In genomic region chr2:18689064-18689921, GRCm38 (mm10) we compare ENCODE assay signal across 8 mouse cellular contexts. TPM values are rescaled to one million over a fixed set of nuclear protein-coding genes. Genes with fewer than 3 reads are reported as not detected.
A peak's percentile ranks its signal among the peaks of the same experiment; 100 is the strongest.
DNase-seq lines count a peak whose midpoint lies in the region; ATAC-seq and TF ChIP-seq lines count a peak whose summit lies in the region.

No protein-coding gene starts in this region.

- H3K36me3 ChIP-seq in C2C12 (ENCODE audit: control insufficient read depth, insufficient read depth) (peaks cover 21% of the 10 kb centered on the region), G1E (replicated peaks) (no peaks in the 10 kb centered on the region)
- peaks cover 3% of the 10 kb centered on the region for H3K36me3 ChIP-seq in heart, embryonic 15.5 days
- H3K36me3 ChIP-seq in kidney, postnatal 0 days (ENCODE audit: insufficient read depth, low read length) = 0 out of 2 replicates have a peak, but pooled peaks cover under 1% of the 10 kb centered on the region
- H3K36me3 ChIP-seq in lung, embryonic 14.5 days (ENCODE audit: insufficient read depth) = peaks cover 2% of the 10 kb centered on the region
- no peaks in the 10 kb centered on the region for H3K36me3 ChIP-seq in neural tube, embryonic 14.5 days (ENCODE audit: control insufficient read depth, insufficient read depth, low read length)

- H3ac ChIP-seq in C2C12 (ENCODE audit: control insufficient read depth, insufficient read length, low read depth) = no peak overlapping the region

- peak overlapping the region; percentile 23 for H3K4me3 ChIP-seq in C2C12 (ENCODE audit: insufficient read depth, poor library complexity, severe bottlenecking)
- H3K4me3 ChIP-seq in G1E (ENCODE audit: low read depth, low read length) = peak overlapping the region; percentile 75
- H3K4me3 ChIP-seq in cortical plate, adult 2 months (ENCODE audit: insufficient read depth, low read length) = peak overlapping the region; percentile 33
- peak overlapping the region; percentile 53 for H3K4me3 ChIP-seq in heart, embryonic 15.5 days
- peak overlapping the region; percentile 45 for H3K4me3 ChIP-seq in kidney, postnatal 0 days (replicated peaks; ENCODE audit: low read depth, low read length)
- peak overlapping the region; percentile 45 for H3K4me3 ChIP-seq in lung, embryonic 14.5 days (ENCODE audit: low read depth, low read length)
- peak overlapping the region; percentile 39 for H3K4me3 ChIP-seq in neural tube, embryonic 14.5 days (ENCODE audit: low read depth, low read length)

- H3K27me3 ChIP-seq in C2C12 (ENCODE audit: control insufficient read depth, insufficient read depth, insufficient read length) = no peaks in the 10 kb centered on the region
- peaks cover 42% of the 10 kb centered on the region for H3K27me3 ChIP-seq in G1E (ENCODE audit: insufficient read depth, low read length)
- H3K27me3 ChIP-seq in heart, embryonic 15.5 days = peaks cover 61% of the 10 kb centered on the region
- H3K27me3 ChIP-seq in kidney, postnatal 0 days (ENCODE audit: insufficient read depth, low read length) = peaks cover 48% of the 10 kb centered on the region
- peaks cover 73% of the 10 kb centered on the region for H3K27me3 ChIP-seq in lung, embryonic 14.5 days (ENCODE audit: insufficient read depth, low read length)
- H3K27me3 ChIP-seq in neural tube, embryonic 14.5 days (ENCODE audit: control insufficient read depth, insufficient read depth, low read length) = peaks cover 43% of the 10 kb centered on the region

- 2% methylated on average over 45 of the region's 51 CpGs for WGBS in heart, embryonic 15.5 days
- WGBS in kidney, postnatal 0 days = under 1% methylated on average over 51 of the region's 51 CpGs
- WGBS in lung, embryonic 14.5 days = under 1% methylated on average over 51 of the region's 51 CpGs
- under 1% methylated on average over 50 of the region's 51 CpGs for WGBS in neural tube, embryonic 14.5 days

- TF ChIP-seq CTCF in C2C12 (IDR thresholded peaks at IDR 0.05; ENCODE audit: control insufficient read depth, insufficient read depth, insufficient read length) = no peak
- TF ChIP-seq CTCF in G1E (IDR thresholded peaks at IDR 0.05; ENCODE audit: low read depth, low read length) = no peak
- no peak for TF ChIP-seq CTCF in cortical plate, adult 2 months (IDR thresholded peaks at IDR 0.05; ENCODE audit: extremely low read depth, insufficient read depth, low read length)
- TF ChIP-seq CTCF in kidney, postnatal 0 days (IDR thresholded peaks at IDR 0.05; ENCODE audit: low read depth) = no peak
- no peak for TF ChIP-seq CTCF in lung, embryonic 14.5 days (IDR thresholded peaks at IDR 0.05; ENCODE audit: low read depth)

- H3K79me3 ChIP-seq in C2C12 (ENCODE audit: low read depth) = no peaks in the 10 kb centered on the region

- H3K4me1 ChIP-seq in G1E (ENCODE audit: insufficient read depth, low read depth, low read length) = peaks cover 40% of the 10 kb centered on the region
- H3K4me1 ChIP-seq in cortical plate, adult 2 months (ENCODE audit: control insufficient read depth, insufficient read depth, low read length) = no peaks in the 10 kb centered on the region; the same call in 1 of the 2 replicates
- peaks cover 20% of the 10 kb centered on the region for H3K4me1 ChIP-seq in heart, embryonic 15.5 days (replicated peaks)
- H3K4me1 ChIP-seq in kidney, postnatal 0 days (replicated peaks; ENCODE audit: insufficient read depth, low read length) = peaks cover 16% of the 10 kb centered on the region; the same call in 1 of the 2 replicates
- no peaks in the 10 kb centered on the region; the same call in 1 of the 2 replicates for H3K4me1 ChIP-seq in lung, embryonic 14.5 days (ENCODE audit: insufficient read depth)
- H3K4me1 ChIP-seq in neural tube, embryonic 14.5 days (ENCODE audit: control insufficient read depth, insufficient read depth, low read length) = peaks cover 7% of the 10 kb centered on the region

- H3K27ac ChIP-seq in cortical plate, adult 2 months (ENCODE audit: insufficient read depth, low read length) = no peak overlapping the region
- H3K27ac ChIP-seq in heart, embryonic 15.5 days = no peak overlapping the region
- no peak overlapping the region for H3K27ac ChIP-seq in kidney, postnatal 0 days
- H3K27ac ChIP-seq in lung, embryonic 14.5 days (ENCODE audit: low read depth) = no peak overlapping the region
- no peak overlapping the region for H3K27ac ChIP-seq in neural tube, embryonic 14.5 days (ENCODE audit: low read depth, low read length)

- DNase-seq in G1E (ENCODE audit: low spot score) = no peak
- peak; percentile 54 for DNase-seq in kidney, postnatal 0 days (ENCODE audit: low spot score)
- peak; percentile 71 for DNase-seq in lung, embryonic 14.5 days
- no peak for DNase-seq in c-Kit-positive CD71-positive TER-119-positive erythroid progenitor cells, embryonic 14.5 days (ENCODE audit: low spot score)

- peak overlapping the region; percentile 91 for H3K4me2 ChIP-seq in heart, embryonic 15.5 days
- peak overlapping the region; percentile 83 for H3K4me2 ChIP-seq in kidney, postnatal 0 days (ENCODE audit: low read length)
- peak overlapping the region; percentile 84 for H3K4me2 ChIP-seq in lung, embryonic 14.5 days
- peak overlapping the region; percentile 70 for H3K4me2 ChIP-seq in neural tube, embryonic 14.5 days (ENCODE audit: low read depth, low read length)

- peaks cover 6% of the 10 kb centered on the region for H3K9me3 ChIP-seq in G1E (replicated peaks)
- H3K9me3 ChIP-seq in heart, embryonic 15.5 days (replicated peaks) = no peaks in the 10 kb centered on the region
- H3K9me3 ChIP-seq in kidney, postnatal 0 days (replicated peaks; ENCODE audit: low read length) = no peaks in the 10 kb centered on the region
- H3K9me3 ChIP-seq in lung, embryonic 14.5 days (ENCODE audit: low read depth, low read length) = no peaks in the 10 kb centered on the region; the same call in 1 of the 2 replicates
- no peaks in the 10 kb centered on the region for H3K9me3 ChIP-seq in neural tube, embryonic 14.5 days (ENCODE audit: control insufficient read depth, low read length)

- H3K9ac ChIP-seq in heart, embryonic 15.5 days = peak overlapping the region; percentile 23; the same call in 1 of the 2 replicates
- peak overlapping the region; percentile 42; the same call in 1 of the 2 replicates for H3K9ac ChIP-seq in kidney, postnatal 0 days (ENCODE audit: low read depth, low read length)
- peak overlapping the region; percentile 44; the same call in 1 of the 2 replicates for H3K9ac ChIP-seq in lung, embryonic 14.5 days
- H3K9ac ChIP-seq in neural tube, embryonic 14.5 days (replicated peaks; ENCODE audit: low read depth, low read length) = peak overlapping the region; percentile 44; the same call in 1 of the 2 replicates

- no peaks in the 10 kb centered on the region for H3K79me2 ChIP-seq in C2C12 (ENCODE audit: control insufficient read depth, insufficient read depth)

- ATAC-seq in G1E (ENCODE audit: extremely low read depth, insufficient number of reproducible peaks, low FRiP score, poor library complexity, severe bottlenecking) = no peak
- peak; percentile 34; the same call in 1 of the 2 replicates for ATAC-seq in heart, embryonic 15.5 days (replicated peaks; ENCODE audit: insufficient number of reproducible peaks, insufficient read depth, low FRiP score, low read depth)
- peak; percentile 19; the same call in 1 of the 2 replicates for ATAC-seq in kidney, postnatal 0 days (replicated peaks; ENCODE audit: low FRiP score, low read depth)
- peak; percentile 18 for ATAC-seq in lung, embryonic 14.5 days (ENCODE audit: insufficient read depth)
- peak; percentile 28; the same call in 1 of the 2 replicates for ATAC-seq in neural tube, embryonic 14.5 days (ENCODE audit: low read depth)

- TF ChIP-seq POLR2A in cortical plate, adult 2 months (IDR thresholded peaks at IDR 0.05; ENCODE audit: extremely low read depth, insufficient read depth, low read length) = no peak

TF ChIP-seq in C2C12, 6 proteins besides CTCF, POLR2A, EP300 and RAD21 (continues in another document):
- no peak for TF ChIP-seq CEBPB (IDR thresholded peaks at IDR 0.05; ENCODE audit: low read depth)
- no peak for TF ChIP-seq MYOG (IDR thresholded peaks at IDR 0.05; ENCODE audit: control insufficient read depth, extremely low read depth, insufficient read length)
- no peak for TF ChIP-seq MYOD1 (IDR thresholded peaks at IDR 0.05; ENCODE audit: control insufficient read depth, insufficient read length, low read depth)
- TF ChIP-seq USF1 (IDR thresholded peaks at IDR 0.05; ENCODE audit: low read depth) = no peak

RNA-seq across cellular contexts. Expression of gene Spag6, which starts 4.5 kb away (rescaled TPM):
- polyA plus RNA-seq in C2C12 (2012; fragmentation: generic; extraction: Trizol) = 0.14 TPM
- total RNA-seq in G1E (2014; fragmentation: Nextera tagmentation) = not detected in 2 replicates
- total RNA-seq in G1E (2017) = 0.22 and 0.46 TPM in 2 replicates
- polyA plus RNA-seq in G1E (2012) = 0.08 and 0.18 TPM in 2 replicates
- polyA plus RNA-seq in cortical plate, adult 2 months (2012; rRNA removed) = 6.7 and 8.9 TPM in 2 replicates
- polyA plus RNA-seq in heart, embryonic 15.5 days (2015; fragmentation: Nextera tagmentation; extraction: Ambion mirVana) = 0.06 and 0.44 TPM in 2 replicates
- polyA plus RNA-seq in kidney, postnatal 0 days (2015; fragmentation: Nextera tagmentation; extraction: Ambion mirVana) = 0.15 and 0.18 TPM in 2 replicates
- polyA plus RNA-seq in lung, embryonic 14.5 days (2014; fragmentation: Nextera tagmentation; extraction: Ambion mirVana) = 0.14 and 0.22 TPM in 2 replicates
- 0.23 TPM in 1 of 2 replicates, not detected in the other for polyA plus RNA-seq in neural tube, embryonic 14.5 days (2014; fragmentation: Nextera tagmentation; extraction: Ambion mirVana)

RNA-seq across cellular contexts. Expression of gene Bmi1, which starts 12.5 kb away (rescaled TPM):
- polyA plus RNA-seq in C2C12 (2012; fragmentation: generic; extraction: Trizol) (22.3 TPM), G1E (2012) (43.1 and 45.4 TPM in 2 replicates)
- total RNA-seq in G1E (2014; fragmentation: Nextera tagmentation) (155 and 179 TPM in 2 replicates), G1E (2017) (147 and 165 TPM in 2 replicates)
- 34.7 and 37.1 TPM in 2 replicates for polyA plus RNA-seq in cortical plate, adult 2 months (2012; rRNA removed)
- polyA plus RNA-seq in heart, embryonic 15.5 days (2015; fragmentation: Nextera tagmentation; extraction: Ambion mirVana) = 14.0 and 15.1 TPM in 2 replicates
- polyA plus RNA-seq in kidney, postnatal 0 days (2015; fragmentation: Nextera tagmentation; extraction: Ambion mirVana) = 29.0 and 29.2 TPM in 2 replicates
- polyA plus RNA-seq in lung, embryonic 14.5 days (2014; fragmentation: Nextera tagmentation; extraction: Ambion mirVana) = 33.4 and 33.8 TPM in 2 replicates
- polyA plus RNA-seq in neural tube, embryonic 14.5 days (2014; fragmentation: Nextera tagmentation; extraction: Ambion mirVana) = 30.6 and 39.0 TPM in 2 replicates

RNA-seq across cellular contexts. Expression of gene Commd3, which starts 17.1 kb away (rescaled TPM):
- polyA plus RNA-seq in C2C12 (2012; fragmentation: generic; extraction: Trizol) (141 TPM), G1E (2012) (262 and 271 TPM in 2 replicates)
- total RNA-seq in G1E (2014; fragmentation: Nextera tagmentation) (247 and 256 TPM in 2 replicates), G1E (2017) (346 and 370 TPM in 2 replicates)
- 117 and 125 TPM in 2 replicates for polyA plus RNA-seq in cortical plate, adult 2 months (2012; rRNA removed)
- polyA plus RNA-seq in heart, embryonic 15.5 days (2015; fragmentation: Nextera tagmentation; extraction: Ambion mirVana) = 177 and 206 TPM in 2 replicates
- 281 and 292 TPM in 2 replicates for polyA plus RNA-seq in kidney, postnatal 0 days (2015; fragmentation: Nextera tagmentation; extraction: Ambion mirVana)
- polyA plus RNA-seq in lung, embryonic 14.5 days (2014; fragmentation: Nextera tagmentation; extraction: Ambion mirVana) = 194 and 200 TPM in 2 replicates
- polyA plus RNA-seq in neural tube, embryonic 14.5 days (2014; fragmentation: Nextera tagmentation; extraction: Ambion mirVana) = 203 and 222 TPM in 2 replicates

Comparison
In these comparisons a context has a peak if more than half of its experiments do, and no peak if none do; other contexts are left out.
1. H3K4me3 ChIP-seq: peak in every context shown above with its lines; median percentile 75 in G1E; 53 in heart, embryonic 15.5 days; 45 in kidney, postnatal 0 days; 45 in lung, embryonic 14.5 days; 39 in neural tube, embryonic 14.5 days; 33 in cortical plate, adult 2 months; 23 in C2C12.
2. DNase-seq: peak in kidney, postnatal 0 days (single experiment) and lung, embryonic 14.5 days (single experiment); none in G1E (single experiment) and c-Kit-positive CD71-positive TER-119-positive erythroid progenitor cells, embryonic 14.5 days (single experiment).
3. Peak in every context shown above with its lines, with median percentiles within 50 percentile points of each other: H3K4me2 ChIP-seq and H3K9ac ChIP-seq.